Mouse (Mus musculus): Measurements from ENCODE around the gene Camk2b. TPM values are rescaled to one million over a fixed set of nuclear protein-coding genes. Genes with fewer than 3 reads are reported as not detected.
A peak's percentile ranks its signal among the peaks of the same experiment; 100 is the strongest.

Camk2b gene
- total RNA-seq, 4 experiments from 2014 or later: 6.5 to 14.8 (median 10.1) TPM

DNA sequence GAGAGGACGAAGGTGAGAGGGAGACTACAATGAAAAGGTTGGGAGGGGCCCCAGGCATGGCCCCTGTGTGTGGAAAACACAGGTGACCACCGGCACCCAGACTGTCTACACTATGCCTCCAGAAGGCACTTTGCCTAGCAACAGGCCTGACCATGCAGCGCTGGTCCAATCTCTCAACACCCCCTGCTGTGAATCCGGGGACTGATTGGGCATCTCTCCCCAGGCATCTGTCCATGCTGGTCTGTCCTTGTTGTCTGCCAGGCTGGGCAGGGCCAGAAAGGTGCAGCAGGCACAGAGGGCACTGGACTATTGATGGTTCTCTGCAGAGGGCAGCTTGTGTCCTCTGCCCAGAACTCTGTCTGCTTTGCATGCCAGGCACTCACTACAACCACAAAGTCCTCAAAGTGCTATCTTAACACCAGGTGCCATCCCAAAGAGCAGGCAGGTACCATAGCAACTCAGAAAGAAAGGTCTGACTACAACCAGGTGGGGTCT, 16.0 kb downstream of the Camk2b start:
- no peak for DNase-seq (ENCODE audit: low spot score)

DNA sequence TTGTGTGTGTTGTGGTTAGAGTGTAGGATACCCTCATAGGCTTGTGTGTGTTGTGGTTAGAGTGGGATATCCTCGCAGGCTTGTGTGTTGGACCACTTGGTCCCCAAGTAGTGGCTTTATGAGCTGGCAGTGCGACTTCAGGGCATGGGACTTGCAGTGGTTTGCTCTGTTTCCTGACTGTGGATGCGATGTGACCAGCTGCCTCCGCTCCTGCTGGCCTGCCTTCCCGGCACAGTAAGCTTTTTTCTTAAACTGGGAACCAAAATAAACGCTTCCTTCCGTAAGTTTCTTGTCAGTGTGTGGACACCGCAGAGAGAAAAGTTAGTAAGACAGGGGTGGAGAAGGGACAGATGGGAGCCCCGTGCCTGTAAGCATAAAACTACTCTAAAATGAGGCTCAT, 18.0 kb downstream of the Camk2b start:
- DNase-seq (ENCODE audit: low spot score): no peak

DNA sequence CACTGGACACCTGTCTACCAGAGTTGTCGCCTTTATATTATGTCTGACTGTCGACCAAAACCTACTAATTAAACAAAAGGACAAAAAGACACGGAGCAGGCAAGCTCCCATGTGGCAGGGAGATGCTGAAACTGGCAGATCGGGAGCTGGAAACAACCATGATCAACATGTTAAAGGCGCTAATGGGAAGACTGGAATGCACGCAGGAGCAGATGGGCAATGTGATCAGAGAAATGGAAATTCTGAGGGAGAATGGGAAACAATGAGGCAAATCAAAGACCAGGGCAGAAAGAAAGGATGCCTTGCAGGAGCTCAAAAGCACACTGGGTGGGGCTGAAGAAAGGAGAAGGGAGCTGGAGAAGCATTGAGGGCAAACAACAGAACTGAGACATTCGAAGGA, 27.2 kb downstream of the Camk2b start:
- DNase-seq (ENCODE audit: low spot score): no peak

DNA sequence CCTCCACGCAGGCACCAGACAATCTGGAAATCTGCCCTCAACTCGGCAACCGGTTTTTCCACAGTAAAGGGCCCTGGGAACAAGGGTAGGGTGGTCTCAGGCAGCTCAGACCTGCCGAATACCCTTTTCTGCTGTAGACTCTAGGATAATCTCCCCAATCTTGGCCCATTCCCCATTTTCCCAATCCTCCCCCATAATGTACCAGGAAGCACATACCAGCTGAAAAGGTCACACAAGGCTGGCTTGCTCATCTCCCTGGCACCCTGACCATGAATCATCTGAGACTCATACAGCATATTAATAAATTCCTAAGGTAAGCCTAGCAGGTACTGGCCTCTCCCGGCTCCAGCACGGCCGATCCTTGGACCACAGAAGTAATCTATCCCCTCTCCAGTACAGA, 28.5 kb downstream of the Camk2b start:
- DNase-seq (ENCODE audit: low spot score): no peak

DNA sequence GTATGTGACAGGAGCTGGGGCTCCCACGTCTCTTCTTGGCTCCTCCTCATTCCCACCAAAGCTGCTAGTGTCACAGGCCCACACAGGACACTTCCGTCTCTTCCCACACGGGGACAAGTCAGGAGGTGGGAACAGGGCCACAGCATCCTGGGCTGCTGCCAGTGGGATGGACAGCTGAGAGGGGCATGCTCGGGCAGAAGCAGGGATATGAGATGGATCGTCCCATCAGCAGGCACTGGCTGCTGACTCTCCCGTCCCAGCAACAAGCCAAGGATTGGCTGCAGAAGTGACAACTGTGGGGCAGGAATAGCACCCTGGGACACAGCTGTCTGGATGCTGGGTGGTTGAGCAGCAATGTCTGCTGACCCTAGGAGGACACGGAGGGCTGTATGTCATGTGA, 29.0 kb downstream of the Camk2b start:
- no peak for DNase-seq (ENCODE audit: low spot score)

DNA sequence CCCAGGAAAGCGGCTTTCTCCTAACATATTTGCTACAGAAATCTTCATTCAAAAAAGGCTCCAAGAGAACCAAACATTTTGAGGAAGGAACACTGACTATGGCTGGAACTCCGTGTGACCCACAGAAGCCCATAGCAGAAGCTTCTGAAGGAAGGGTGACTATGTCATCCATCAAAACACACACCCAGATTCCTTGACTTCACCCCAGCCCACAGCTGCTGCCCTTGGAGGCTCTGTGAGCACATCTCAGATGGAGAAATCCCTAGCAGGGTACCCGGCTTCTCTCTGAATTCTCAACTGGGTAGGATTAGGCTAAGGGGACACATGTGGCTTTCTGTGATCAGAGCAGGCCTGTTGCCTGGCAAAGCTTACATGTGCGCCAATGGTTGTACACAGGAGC, 29.7 kb downstream of the Camk2b start:
- no peak for DNase-seq (ENCODE audit: low spot score)

DNA sequence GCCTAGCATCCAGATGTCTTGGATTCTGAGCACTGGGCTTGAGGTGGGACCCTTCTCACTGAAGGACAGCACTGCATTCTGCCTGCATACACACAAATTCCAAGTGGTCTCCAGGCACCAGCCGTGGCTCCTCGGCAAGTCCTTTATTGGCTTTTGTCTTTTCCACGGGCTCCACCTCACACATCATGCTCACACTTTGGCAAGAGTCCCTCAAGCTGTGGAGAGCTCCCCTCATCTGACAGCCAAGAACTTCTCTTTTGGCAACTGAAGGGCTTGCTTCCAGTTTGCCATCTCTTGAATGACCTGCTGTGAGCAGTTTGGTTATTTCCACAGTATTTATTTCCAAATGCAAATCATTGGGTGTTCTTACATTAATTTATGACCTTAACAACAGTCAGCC, 30.6 kb downstream of the Camk2b start:
- no peak for DNase-seq (ENCODE audit: low spot score)

DNA sequence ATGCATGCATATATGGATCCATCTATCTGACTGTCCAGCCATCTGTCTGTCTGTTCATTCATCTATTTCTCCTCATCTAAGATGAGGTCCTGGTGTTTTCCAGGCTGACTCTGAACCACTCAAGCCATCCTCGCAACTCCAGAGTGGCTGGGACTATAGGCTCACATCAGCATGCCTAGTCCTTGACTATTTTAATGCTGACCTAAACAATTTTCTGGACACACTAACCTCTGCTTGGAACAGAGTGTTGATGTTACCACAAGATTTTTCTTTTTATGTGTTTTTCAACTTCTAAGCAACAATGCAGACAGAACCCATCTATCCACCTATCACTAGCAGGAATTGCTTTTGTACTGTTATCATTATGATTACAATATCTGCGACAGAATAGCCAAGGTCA, 31.4 kb downstream of the Camk2b start:
- DNase-seq (ENCODE audit: low spot score): no peak

DNA sequence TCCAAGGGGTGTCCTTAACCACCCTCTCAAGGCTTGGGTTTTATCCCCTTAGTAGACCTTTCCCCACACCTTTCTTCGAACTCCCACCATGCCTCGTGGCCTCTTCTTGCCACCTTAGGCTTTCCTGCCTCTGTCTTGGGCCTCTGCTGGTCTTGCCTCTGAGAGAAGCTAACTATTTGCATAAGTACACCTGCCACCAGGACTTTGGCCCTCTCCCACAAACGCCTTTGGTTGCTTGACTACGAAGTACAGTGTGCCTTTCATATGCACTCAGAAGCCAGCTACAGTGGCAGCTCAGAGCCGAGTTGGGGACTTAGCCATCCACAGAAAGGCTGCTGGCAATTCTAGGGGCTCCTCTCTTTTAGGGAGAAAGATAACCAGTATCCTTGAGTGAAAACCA, 32.4 kb downstream of the Camk2b start:
- no peak for DNase-seq (ENCODE audit: low spot score)

DNA sequence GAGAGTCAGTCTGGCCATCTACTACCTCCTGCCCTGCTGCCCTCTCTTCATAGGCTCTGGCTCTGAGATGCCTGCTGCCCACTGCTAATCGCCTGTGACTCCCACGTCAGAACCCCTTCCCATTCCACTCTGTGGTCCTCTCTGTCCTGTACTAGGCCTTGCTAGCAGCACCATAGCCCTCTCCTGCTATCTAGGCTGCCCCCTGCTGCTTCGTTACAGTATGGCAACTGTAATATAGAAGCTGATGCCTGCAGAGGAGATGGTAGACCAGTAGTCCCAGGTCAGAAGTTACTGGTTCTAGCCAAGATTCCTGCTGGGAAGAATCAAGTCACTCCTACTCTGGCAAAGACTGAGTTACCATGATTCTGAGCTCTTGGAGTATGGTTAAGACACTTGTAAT, 33.0 kb downstream of the Camk2b start:
- DNase-seq (ENCODE audit: low spot score): peak; percentile 64

DNA sequence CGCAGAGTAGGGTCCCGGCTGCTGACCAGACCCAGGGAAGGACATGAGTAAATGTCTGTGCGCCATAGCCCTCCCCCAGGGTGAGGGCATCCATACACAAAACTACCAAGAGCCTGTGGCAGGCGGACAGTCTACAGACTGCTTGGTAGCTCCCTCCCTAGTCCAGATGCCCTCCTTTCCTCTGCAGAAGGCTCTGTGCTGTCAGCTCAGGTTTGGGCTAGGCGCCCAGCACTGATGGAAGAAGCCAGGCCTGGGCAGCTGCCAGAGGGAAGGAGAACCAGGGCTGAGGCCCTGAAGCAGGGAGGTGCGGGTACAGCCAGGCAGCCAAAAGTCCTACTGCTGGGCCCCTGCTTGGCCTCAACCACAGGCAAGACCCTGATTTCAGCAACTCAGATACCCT, 35.5 kb downstream of the Camk2b start:
- peak; percentile 59 for DNase-seq (ENCODE audit: low spot score)

DNA sequence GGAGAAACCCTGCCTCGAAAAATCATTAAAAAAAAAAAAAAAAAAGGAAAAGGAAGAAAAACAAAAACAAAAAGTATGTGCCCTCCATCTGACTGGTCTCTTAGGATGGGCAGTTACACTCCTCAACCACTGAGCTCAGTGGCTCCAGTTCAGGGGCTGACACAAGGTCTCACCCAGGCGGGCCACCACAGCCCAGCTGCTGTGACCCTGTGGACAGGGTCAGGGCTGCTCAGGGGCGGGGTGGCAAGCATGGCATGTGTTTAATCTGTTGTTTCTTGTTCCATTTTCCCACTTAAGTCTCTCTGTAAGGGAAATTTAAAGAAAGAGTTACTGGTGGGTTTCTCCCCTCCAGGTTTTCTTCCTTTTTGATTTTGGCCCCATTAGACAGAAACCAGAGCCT, 36.4 kb downstream of the Camk2b start:
- no peak for DNase-seq (ENCODE audit: low spot score)

DNA sequence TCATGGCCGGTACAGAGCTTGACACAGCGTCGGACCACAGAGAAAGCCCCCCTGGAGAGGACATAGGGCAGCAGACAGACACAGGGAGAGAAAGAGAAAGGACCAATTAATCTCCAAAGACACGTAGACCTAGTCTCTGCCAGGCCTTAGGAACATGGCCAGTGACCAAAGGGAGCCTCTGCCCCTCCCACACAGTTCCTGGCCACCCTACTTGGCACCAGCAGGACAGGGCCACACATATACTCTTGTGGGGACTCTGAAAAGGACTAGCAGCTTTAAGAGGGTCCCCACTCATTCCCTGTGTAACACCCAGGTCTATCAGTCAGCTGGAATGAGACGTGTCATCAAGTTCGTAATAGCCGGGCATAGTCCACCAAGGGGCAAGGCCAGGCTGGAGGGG, 37.3 kb downstream of the Camk2b start:
- DNase-seq (ENCODE audit: low spot score): no peak

DNA sequence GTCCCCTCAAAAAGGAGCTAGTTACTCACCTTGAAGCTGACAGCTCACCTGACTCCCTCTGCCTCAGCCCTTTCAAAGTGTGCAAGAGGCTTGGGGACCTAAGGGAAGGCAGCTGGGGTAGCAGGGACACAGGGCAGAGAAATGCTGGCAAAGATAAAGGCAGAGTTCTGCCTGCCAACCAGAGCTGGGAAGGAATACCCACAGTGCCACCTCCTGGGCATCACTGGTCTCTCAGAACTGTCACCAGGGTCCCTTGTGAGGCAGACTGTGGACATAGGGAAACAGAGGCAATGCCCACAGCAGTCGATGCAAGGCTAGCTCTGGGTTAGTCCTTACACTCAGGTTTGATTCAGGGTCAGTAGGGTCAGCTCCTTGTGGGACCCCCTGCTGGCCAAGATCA, 39.8 kb downstream of the Camk2b start:
- peak; percentile 42 for DNase-seq (ENCODE audit: low spot score)

DNA sequence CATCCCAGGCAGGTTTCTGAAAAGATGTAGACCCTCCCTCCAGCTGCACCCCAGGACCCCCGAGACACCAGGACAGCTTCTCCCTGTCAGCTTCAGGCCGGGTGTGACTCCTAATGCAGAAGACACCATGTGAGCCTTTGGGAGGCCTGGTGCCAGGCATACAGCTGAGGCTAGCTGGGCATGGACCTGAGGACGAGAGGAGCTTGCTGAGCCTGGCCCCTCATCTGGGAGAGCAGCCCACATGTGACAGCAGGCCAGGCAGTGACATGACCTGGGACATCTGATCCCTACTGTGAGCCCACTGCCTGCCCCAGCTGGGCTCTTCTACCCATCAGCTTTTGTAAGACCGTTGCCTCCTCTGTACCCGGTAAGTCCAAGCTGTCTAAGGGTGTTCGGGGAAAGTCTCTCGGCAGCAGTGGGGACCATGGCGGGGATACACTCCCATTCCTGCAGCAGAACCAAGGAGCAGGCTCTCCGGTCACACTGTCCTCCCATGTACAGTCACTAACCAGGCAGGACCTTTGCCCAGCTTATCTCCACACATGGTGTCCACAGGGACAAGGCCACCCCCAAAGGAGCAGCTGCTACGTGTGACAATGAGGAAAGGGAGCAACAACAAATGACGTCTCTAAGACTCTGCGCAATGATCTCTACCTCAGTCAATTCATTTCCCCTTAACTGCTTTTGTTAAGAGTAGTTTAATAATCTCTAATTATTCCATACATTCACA, 41.1 kb downstream of the Camk2b start:
- no peak for DNase-seq (ENCODE audit: low spot score)

DNA sequence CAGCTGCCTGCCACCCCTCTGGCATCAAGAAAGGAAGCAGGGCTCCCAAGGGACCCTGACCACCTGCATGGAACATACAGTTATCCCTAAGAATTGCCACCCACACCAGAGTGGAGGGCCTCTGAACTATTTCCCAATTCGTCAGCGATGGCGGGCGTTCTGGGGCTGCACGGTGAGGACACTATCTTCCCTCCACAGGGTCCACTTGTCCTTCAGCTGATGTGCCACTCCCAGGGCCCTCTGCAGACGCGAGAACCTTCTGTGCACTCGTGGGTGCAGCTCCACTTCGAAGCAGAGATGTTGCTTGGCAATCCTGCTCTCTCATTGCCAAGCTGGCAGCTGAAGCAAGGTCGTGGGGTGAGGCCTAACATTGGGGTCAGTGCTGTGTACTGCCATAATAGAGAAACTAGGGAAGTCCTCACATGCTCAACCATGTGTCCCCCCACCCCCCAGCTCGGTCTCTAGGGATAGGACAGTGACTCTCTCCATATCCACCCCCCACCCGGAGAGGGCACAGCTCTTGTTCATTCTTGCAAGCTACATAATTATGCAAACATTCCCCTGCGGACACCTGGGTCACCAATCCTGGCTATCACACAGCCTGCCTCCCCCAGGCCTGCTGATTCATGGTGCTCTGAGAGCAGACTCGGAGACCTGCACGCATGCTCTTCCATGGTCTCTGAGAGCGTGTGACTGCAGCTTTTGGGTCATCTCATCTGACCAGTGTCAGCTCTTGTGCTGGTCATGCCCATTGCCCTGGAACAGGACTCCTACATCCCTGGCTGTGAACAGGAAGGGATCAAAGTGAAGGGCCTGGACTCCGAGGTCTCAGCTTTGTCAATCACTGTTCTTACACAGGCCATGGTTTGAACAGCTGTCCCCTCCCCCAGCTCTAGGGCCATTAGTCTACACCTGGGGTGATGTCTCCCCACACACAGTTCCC, 45.0 kb downstream of the Camk2b start:
- DNase-seq (ENCODE audit: low spot score): no peak

DNA sequence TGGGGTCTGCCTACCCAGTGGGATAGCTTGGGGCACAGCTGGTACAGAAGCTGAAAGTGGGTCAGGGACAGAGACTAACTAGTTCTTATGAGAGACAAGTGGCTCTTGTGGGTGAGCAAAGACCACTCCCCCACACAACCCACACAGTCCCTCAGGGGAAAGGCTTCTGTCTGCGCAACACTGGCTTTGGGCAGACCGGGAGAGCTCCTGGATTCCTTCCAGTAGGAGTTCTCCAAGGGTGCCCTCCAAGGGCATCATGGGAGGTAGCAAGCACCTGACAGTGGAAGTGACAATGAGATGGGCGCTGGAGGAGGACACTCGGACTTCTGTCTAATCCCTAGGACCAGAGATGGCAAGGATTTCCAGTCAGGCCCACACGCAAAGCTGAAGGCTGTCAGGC, 45.8 kb downstream of the Camk2b start:
- DNase-seq (ENCODE audit: low spot score): no peak

DNA sequence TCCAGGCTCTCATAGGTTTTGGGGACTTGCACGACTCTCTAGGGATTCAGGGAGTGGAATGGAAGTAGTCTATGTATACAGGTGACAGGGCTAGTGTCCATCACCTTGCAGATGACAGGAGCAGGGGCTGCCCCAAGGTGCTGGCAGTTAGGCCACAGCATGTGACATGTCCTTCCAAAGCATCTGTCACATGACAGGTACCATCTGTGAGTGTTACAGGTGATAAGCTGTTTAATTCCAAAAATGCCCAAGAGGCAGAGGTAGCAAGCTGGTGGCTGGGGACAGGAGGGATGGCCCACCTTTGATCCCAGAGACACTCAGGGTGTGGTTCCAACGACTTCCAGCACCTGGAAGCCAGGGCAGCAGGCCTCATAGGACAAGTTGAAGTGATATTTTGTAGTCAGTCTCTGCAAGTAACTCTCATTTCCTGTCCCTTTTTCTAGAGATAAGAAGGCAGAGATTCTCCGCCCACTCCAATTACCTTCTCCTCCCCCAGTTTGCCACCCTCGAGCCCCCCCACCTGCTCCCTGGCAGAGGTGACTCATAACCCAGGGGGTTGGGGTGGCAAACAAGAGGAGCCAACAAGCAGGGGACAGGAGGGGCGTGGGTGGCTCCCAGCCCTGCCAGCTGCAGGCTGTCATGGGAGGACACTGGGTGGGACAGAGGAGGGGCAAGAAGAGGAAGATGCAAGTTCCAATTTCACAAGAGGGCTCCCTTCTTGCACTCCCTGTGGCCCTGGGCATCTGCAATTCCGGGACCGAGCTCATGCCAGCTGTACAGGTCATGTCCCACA, 47.7 kb downstream of the Camk2b start:
- no peak for DNase-seq (ENCODE audit: low spot score)

DNA sequence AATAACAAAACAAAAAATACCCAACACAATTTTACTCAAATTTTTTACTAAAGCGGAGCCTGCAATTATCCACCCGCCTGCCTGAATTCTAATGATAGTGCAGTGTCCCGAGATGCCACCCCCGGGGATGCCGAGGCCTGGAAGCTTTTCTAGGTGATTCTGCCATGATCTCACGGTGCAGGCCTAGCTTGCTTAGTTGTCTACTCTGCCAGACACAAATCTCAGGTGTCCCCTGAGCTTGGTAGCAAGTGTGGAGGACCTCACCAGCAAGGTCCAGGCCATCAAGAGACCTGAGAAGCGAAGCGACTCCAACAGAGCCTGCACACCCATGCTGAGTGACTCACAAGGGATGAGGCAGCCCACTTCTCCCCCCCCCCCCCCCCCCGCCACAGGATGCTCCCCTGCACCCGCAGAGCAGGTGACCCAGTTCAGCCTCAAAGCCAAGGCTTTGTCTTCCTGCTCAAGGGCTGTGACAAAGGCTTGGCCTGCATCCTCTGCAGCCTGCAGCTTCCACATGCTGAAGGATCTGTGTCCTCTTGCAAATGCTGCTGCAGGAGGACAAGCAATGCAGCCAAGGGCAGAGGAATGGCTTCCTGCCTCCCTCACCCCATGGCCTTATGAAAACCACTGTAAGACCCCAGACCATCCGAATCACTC, 48.5 kb downstream of the Camk2b start:
- DNase-seq (ENCODE audit: low spot score): no peak

DNA sequence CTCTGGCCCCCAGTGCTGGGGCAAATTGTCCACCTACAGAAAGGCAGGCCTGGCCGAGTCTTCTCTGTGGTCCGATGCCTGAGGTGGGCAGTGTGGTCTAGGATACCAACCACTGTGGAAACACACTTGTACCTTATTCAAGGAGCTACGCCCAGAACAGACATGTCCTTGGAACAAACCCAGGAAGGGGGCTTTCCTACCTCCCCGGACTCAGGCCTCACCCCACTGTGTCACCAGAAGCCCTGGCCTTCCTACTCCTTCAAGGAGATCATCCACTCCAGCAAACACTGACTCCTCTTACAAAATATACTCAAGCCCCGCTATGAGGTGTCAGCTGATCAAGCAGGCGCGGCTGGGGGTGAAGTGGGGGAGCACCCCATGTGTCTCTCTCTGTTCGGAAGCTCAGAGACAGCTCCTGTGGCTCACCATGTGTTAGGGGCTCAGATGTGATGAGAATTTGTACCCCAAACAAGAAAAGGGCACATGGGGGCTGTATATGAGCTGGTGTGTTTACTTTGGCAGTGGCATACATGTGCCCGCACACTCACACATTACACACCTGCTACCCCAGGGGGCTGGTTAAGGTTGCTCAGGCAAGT, 49.3 kb downstream of the Camk2b start:
- DNase-seq (ENCODE audit: low spot score): no peak

DNA sequence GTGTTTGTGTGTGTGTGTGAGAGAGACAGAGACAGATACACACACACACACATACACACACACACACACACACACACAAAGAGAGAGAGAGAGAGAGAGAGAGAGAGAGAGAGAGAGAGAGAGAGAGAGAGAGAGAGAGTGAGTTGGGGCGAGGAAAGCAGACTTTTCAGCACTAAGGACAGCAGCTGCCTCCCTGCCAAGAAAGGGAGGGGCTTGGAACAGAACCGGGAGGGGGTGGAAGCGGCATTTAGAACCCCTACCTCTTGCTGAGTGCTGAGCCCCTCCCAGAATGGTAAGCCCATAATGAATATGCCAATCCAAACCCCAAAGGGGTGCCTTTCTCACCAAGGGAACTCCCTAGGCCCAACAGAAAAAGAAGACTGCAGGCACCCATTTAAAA, 49.8 kb downstream of the Camk2b start:
- DNase-seq (ENCODE audit: low spot score): no peak
